ENCODE assay signal across 23 mouse cellular contexts in the genomic region with DNA sequence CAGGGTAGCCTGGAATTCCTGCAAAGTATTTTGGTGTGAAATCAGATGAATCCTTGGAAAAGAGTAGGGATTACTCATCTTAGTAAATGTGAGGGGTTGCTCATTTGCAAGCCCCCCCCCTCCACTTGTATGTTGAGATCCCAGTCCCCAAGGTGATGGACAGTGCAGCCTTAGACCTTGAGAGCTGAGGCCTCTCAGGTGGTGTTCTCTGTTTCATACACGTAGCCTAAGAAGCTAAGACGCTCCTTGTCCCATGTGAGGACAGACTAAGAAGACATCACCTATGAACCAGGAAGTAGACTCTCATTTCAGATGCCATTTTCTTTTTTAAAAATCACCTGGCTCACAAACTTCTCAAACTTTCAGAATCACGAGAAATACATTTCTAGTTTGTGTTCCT.
"Had no signal": no experiment of that assay in that cellular context is flagged by ENCODE, and none has a peak within 500 bp of the region (broad histone marks: within the 10 kb centered on the region; RNA-seq: fewer than 3 reads in every experiment).

No protein-coding gene starts in this region.

- DNase-seq: gastrocnemius, adult 2 months; gastrocnemius, postnatal 10 days; gastrocnemius, postnatal 25 days; heart, postnatal 10 days; heart, postnatal 4 days; kidney, adult 18-20 months; kidney, adult 8-10 months; kidney, postnatal 10 days; kidney, postnatal 25 days; kidney, postnatal 4 days; liver had no signal

- H3K4me1 ChIP-seq: heart, embryonic 12.5 days; hindbrain, embryonic 10.5 days; hindbrain, embryonic 12.5 days; limb, embryonic 10.5 days; limb, embryonic 12.5 days had no signal

- H3K4me2 ChIP-seq: heart, embryonic 12.5 days; hindbrain, embryonic 12.5 days; hindbrain, embryonic 14.5 days; limb, embryonic 12.5 days had no signal

- H3K9ac ChIP-seq: heart, embryonic 12.5 days; hindbrain, embryonic 12.5 days; hindbrain, embryonic 14.5 days; limb, embryonic 12.5 days had no signal

- H3K27ac ChIP-seq: gastrocnemius, adult 2 months; hindbrain, embryonic 10.5 days; hindbrain, embryonic 12.5 days; hindbrain, embryonic 14.5 days; layer of hippocampus, adult 2 months; left cerebral cortex, adult 2 months; limb, embryonic 10.5 days; limb, embryonic 12.5 days had no signal

- H3K9me3 ChIP-seq: limb, embryonic 10.5 days had no signal

- ATAC-seq: forebrain, embryonic 16.5 days; hindbrain, embryonic 16.5 days; inflammation-experienced regulatory T-cells, adult 6 months; intestine, embryonic 16.5 days had no signal

- H3K36me3 ChIP-seq: heart, embryonic 12.5 days; hindbrain, embryonic 10.5 days; hindbrain, embryonic 12.5 days; limb, embryonic 10.5 days; limb, embryonic 12.5 days had no signal

- H3K4me3 ChIP-seq: gastrocnemius, adult 2 months; heart, embryonic 12.5 days; hindbrain, embryonic 10.5 days; hindbrain, embryonic 12.5 days; layer of hippocampus, adult 2 months; left cerebral cortex, adult 2 months; limb, embryonic 10.5 days; limb, embryonic 12.5 days had no signal

- H3K27me3 ChIP-seq: heart, embryonic 12.5 days; hindbrain, embryonic 12.5 days; limb, embryonic 12.5 days had no signal
